Mouse (Mus musculus) urinary bladder, postnatal 36 days (tissue): ENCODE data around the gene Cfhr1.

ENCODE experiments used
- DNase-seq, 2 experiments: peaks; one replicate each; pipeline ENCODE4 v3.0.0; 2022; ENCODE audit warnings: low spot score in 2 of 2, mixed read lengths in 1 of 2

Cfhr1 gene

GRCm38 (mm10) chr1:139560024-139560423 is at the start of gene Cfhr1:
TSS of gene Cfhr1 (minus strand) at chr1:139560272.
- no peak for DNase-seq

GRCm38 (mm10) chr1:139551311-139551710 is 8.8 kb downstream of the Cfhr1 start:
- DNase-seq: no peak

GRCm38 (mm10) chr1:139548536-139548935 is 11.5 kb downstream of the Cfhr1 start:
- DNase-seq: no peak

- DNase-seq: no peak
Measured at GRCm38 (mm10) chr1:139514556-139514955, 45.5 kb downstream of the Cfhr1 start.

- DNase-seq: no peak
Measured at GRCm38 (mm10) chr1:139501258-139501752, 58.8 kb downstream of the Cfhr1 start, which contains the start of gene F13b. TSS of gene F13b (plus strand) at chr1:139501702.

- DNase-seq: no peak
Measured at GRCm38 (mm10) chr1:139499751-139500150, 60.3 kb downstream of the Cfhr1 start.
